Mouse (Mus musculus): Measurements from ENCODE around the gene Cln5. TPM values are rescaled to one million over a fixed set of nuclear protein-coding genes. Genes with fewer than 3 reads are reported as not detected.

Cln5 gene
- polyA plus RNA-seq, 1 experiment from 2014 or later, result 31.4 TPM

GRCm38 (mm10) chr14:103073825-103074224 lies 3.8 kb downstream of the Cln5 start:
- Histone ChIP-seq H3K4me1 (ENCODE audit: control insufficient read depth, insufficient read depth, low read length) (0 out of 2 replicates have a peak, but pooled peaks cover 2% of the 10 kb centered on the region), H3K27ac (ENCODE audit: low read depth, low read length) (no peak overlapping the region), H3K9ac (ENCODE audit: low read depth, low read length) (no peak overlapping the region), H3K9me3 (replicated peaks; ENCODE audit: control insufficient read depth, low read length) (no peaks in the 10 kb centered on the region), H3K36me3 (ENCODE audit: control insufficient read depth, insufficient read depth, low read length) (peaks cover 3% of the 10 kb centered on the region; the same call in 1 of the 2 replicates), H3K4me2 (no peak overlapping the region), H3K27me3 (ENCODE audit: control insufficient read depth, insufficient read depth, low read length) (no peaks in the 10 kb centered on the region), H3K4me3 (ENCODE audit: low read depth, low read length) (no peak overlapping the region)
- ATAC-seq (replicated peaks; ENCODE audit: insufficient number of reproducible peaks, low FRiP score, low TSS enrichment), result no peak
- whole genome bisulfite sequencing (ENCODE audit: insufficient replicate concordance), result 92% methylated on average over 8 of the region's 8 CpGs

DNA sequence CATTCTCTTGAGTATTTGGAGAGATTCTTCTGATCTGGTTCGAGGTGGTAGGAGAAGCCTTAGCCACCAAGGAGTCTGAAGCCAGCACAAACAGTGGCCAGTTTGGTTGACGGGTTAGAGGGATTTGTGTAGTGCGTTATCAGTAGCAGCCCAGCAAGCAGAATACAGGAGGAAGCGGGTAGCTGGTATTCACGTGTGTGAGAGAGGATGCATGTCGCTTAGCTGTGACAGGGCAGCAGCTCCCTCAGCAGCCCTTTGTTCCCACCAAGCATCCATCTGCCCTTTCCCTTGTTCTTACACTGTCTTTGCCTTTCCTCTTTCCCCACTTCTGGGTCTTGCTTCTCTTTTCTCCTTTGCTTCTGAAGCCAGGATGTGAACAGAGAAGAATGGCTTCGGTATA lies 5.2 kb downstream of the Cln5 start:
- Histone ChIP-seq H3K4me1 (ENCODE audit: control insufficient read depth, insufficient read depth, low read length) (no peaks in the 10 kb centered on the region), H3K9ac (ENCODE audit: low read depth, low read length) (no peak overlapping the region), H3K9me3 (replicated peaks; ENCODE audit: control insufficient read depth, low read length) (no peaks in the 10 kb centered on the region), H3K27ac (ENCODE audit: low read depth, low read length) (no peak overlapping the region), H3K36me3 (ENCODE audit: control insufficient read depth, insufficient read depth, low read length) (peaks cover 3% of the 10 kb centered on the region; the same call in 1 of the 2 replicates), H3K4me2 (no peak overlapping the region), H3K4me3 (ENCODE audit: low read depth, low read length) (no peak overlapping the region), H3K27me3 (ENCODE audit: control insufficient read depth, insufficient read depth, low read length) (no peaks in the 10 kb centered on the region)
- 72% methylated on average over 7 of the region's 7 CpGs for WGBS (ENCODE audit: insufficient replicate concordance)
- ATAC-seq (replicated peaks; ENCODE audit: insufficient number of reproducible peaks, low FRiP score, low TSS enrichment), result no peak

GRCm38 (mm10) chr14:103077272-103078005 lies 7.4 kb downstream of the Cln5 start:
- no peaks in the 10 kb centered on the region for H3K4me1 ChIP-seq (ENCODE audit: control insufficient read depth, insufficient read depth, low read length)
- no peaks in the 10 kb centered on the region for H3K27me3 ChIP-seq (ENCODE audit: control insufficient read depth, insufficient read depth, low read length)
- peaks cover 3% of the 10 kb centered on the region; the same call in 1 of the 2 replicates for H3K36me3 ChIP-seq (ENCODE audit: control insufficient read depth, insufficient read depth, low read length)
- ATAC-seq (replicated peaks; ENCODE audit: insufficient number of reproducible peaks, low FRiP score, low TSS enrichment), result no peak
- H3K9me3 ChIP-seq (replicated peaks; ENCODE audit: control insufficient read depth, low read length), result no peaks in the 10 kb centered on the region
- H3K27ac ChIP-seq (ENCODE audit: low read depth, low read length), result no peak overlapping the region
- no peak overlapping the region for H3K9ac ChIP-seq (ENCODE audit: low read depth, low read length)
- H3K4me3 ChIP-seq (ENCODE audit: low read depth, low read length), result no peak overlapping the region
- 82% methylated on average over 9 of the region's 9 CpGs for WGBS (ENCODE audit: insufficient replicate concordance)
- H3K4me2 ChIP-seq, result no peak overlapping the region

DNA sequence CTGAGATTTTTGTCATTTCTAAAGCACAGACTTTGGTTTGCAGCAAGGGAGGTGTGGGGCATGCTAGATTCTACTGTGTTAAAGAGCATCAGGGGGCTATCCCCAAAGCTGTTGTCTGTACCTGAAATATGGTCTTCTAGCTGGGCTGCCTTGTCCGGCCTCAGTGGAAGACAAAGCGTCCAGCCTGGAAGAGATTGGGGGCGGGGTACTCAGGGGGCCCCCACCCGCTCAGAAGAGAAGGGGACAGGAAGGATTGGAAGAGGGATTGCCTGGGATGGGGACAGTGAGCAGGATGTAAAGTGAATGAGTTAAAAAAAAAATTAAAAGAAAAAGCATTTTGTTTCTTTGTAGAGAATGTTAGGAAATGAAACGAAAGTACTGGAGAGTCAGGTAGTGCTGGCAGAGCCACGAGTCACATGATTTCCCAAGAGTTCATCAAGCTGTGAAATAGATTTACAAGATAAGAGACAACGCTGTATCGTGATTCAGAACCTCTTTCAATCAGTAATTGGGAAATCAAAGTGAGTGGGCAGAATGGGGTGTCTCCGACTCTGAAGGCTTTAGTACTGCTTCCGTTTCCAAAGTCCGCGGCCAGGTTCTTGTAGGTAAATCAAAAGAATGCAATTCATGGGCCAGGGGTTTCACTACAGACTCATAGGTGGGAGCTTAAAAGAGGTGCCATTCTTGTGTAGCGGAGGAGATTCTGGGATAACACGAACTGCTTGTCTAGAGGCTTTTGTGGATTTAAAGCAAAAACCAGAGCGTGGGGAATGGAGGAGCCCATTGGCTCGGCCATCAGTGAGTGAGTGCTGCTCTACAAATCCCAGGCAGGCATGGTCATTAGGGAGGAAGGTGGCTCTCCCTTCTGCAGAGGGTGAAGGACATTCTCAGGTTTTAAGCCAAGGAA lies 8.2 kb downstream of the Cln5 start:
- H3K9me3 ChIP-seq (replicated peaks; ENCODE audit: control insufficient read depth, low read length), result no peaks in the 10 kb centered on the region
- no peak for ATAC-seq (replicated peaks; ENCODE audit: insufficient number of reproducible peaks, low FRiP score, low TSS enrichment)
- H3K4me1 ChIP-seq (ENCODE audit: control insufficient read depth, insufficient read depth, low read length), result no peaks in the 10 kb centered on the region
- no peak overlapping the region for H3K9ac ChIP-seq (ENCODE audit: low read depth, low read length)
- H3K27me3 ChIP-seq (ENCODE audit: control insufficient read depth, insufficient read depth, low read length), result no peaks in the 10 kb centered on the region
- no peak overlapping the region for H3K27ac ChIP-seq (ENCODE audit: low read depth, low read length)
- WGBS (ENCODE audit: insufficient replicate concordance), result 87% methylated on average over 16 of the region's 16 CpGs
- no peak overlapping the region for H3K4me2 ChIP-seq
- H3K4me3 ChIP-seq (ENCODE audit: low read depth, low read length), result no peak overlapping the region
- peaks cover 5% of the 10 kb centered on the region; the same call in 1 of the 2 replicates for H3K36me3 ChIP-seq (ENCODE audit: control insufficient read depth, insufficient read depth, low read length)

DNA sequence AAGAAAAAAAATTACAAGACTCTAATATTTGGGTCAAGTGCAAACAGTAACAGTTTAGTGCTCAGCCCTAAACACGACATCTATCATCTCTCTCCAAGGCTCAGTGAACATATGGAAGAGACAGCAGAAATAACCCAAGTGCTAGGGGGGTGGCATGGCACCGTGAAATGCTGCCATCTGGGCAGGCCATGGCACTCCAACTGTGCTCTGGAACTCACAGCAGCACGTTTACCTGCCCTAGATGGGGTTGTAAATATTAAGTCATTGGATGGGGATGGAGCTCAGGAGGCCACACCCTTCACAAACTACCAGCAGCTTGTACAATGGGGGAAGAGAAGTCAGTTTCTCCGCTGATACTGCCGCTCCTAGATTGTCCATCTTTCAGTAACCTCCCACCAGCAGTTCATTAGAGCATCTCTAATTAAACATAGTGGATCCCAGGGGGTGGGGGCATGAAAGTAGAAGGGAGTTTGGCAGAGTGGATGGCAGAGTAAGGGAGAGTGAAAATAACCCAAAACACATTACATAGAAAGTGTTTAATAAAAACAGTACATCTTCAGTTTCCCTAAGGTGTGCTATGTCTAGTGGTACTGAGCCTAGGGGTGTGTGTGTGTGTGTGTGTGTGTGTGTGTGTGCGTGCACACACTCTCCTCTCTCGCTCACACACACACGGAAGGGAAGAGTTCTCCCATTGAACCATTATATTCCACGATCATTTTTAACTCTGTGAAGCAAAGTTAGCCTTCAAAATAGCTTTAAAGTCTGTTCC lies 9.4 kb downstream of the Cln5 start:
- Histone ChIP-seq H3K36me3 (ENCODE audit: control insufficient read depth, insufficient read depth, low read length) (peaks cover 5% of the 10 kb centered on the region; the same call in 1 of the 2 replicates), H3K4me1 (ENCODE audit: control insufficient read depth, insufficient read depth, low read length) (no peaks in the 10 kb centered on the region), H3K4me2 (no peak overlapping the region), H3K27ac (ENCODE audit: low read depth, low read length) (no peak overlapping the region), H3K9ac (ENCODE audit: low read depth, low read length) (no peak overlapping the region), H3K27me3 (ENCODE audit: control insufficient read depth, insufficient read depth, low read length) (no peaks in the 10 kb centered on the region), H3K4me3 (ENCODE audit: low read depth, low read length) (no peak overlapping the region), H3K9me3 (replicated peaks; ENCODE audit: control insufficient read depth, low read length) (no peaks in the 10 kb centered on the region)
- 82% methylated on average over 9 of the region's 9 CpGs for WGBS (ENCODE audit: insufficient replicate concordance)
- no peak for ATAC-seq (replicated peaks; ENCODE audit: insufficient number of reproducible peaks, low FRiP score, low TSS enrichment)

DNA sequence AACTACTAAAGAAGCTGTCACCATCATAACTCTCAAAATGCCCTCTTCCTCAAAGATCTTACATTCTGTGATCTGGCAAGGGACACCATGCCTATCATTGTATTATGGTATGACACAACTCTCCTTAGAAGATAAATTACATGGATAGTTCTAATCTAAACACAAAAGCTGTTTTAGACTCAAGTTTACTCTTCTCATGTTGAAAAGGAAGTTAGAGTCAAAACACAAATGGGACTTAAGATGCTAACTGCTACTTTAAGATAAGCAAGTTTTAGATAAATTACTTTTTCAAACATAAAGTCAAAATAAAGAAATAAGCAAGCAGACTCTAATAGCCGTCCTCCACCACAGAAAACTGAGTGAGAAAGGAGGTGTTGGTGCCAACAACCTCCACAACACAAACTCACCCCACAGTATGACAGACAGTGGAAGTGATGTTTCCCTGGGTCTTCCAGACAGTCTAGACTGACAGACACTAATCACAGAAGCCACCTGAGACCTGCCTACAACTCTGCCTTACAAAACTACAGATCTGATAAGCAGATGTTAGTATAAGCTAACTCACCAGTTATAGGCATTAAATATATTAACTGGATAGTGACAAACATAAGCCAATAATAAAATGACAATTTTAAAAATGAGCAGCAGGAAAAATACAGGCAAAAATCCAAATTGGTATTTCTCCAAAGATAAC lies 16.0 kb downstream of the Cln5 start:
- Histone ChIP-seq H3K27me3 (ENCODE audit: control insufficient read depth, insufficient read depth, low read length) (no peaks in the 10 kb centered on the region), H3K4me2 (no peak overlapping the region), H3K9ac (ENCODE audit: low read depth, low read length) (no peak overlapping the region), H3K36me3 (ENCODE audit: control insufficient read depth, insufficient read depth, low read length) (peaks cover 19% of the 10 kb centered on the region), H3K9me3 (replicated peaks; ENCODE audit: control insufficient read depth, low read length) (no peaks in the 10 kb centered on the region), H3K27ac (ENCODE audit: low read depth, low read length) (no peak overlapping the region), H3K4me3 (ENCODE audit: low read depth, low read length) (no peak overlapping the region), H3K4me1 (ENCODE audit: control insufficient read depth, insufficient read depth, low read length) (no peaks in the 10 kb centered on the region)
- ATAC-seq (replicated peaks; ENCODE audit: insufficient number of reproducible peaks, low FRiP score, low TSS enrichment), result no peak
- 80% methylated on average over 1 of the region's 1 CpGs for WGBS (ENCODE audit: insufficient replicate concordance)

DNA sequence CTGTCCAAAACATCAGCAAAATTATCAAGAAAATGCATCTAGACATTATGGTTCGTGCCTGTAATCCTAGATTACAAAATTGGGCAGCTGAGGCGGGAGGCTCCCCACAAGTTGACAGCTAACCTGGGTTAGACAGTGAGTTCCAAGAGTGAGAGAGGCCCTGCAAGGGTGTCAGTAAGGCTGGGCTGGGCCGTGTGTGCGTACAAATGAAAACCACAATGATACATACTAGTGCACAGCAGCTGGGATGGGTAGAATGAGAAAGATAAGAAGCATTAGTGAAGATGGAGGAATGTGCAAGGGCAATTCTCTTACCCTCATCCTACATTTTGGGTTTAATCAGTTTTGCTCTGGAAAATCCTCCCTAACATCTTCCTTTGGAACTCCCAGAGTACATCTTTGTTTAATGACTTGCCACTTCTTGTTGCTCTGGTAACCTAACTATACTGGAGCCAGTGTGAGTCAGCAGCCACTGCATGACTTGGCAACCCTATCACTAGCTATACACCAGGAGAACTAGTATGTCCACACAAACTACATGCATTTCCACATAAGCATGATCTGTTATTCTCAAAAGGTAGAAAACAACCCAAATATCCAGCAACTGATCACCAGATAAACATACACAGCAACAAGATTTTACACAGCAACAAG lies 16.8 kb downstream of the Cln5 start:
- WGBS (ENCODE audit: insufficient replicate concordance), result 84% methylated on average over 4 of the region's 4 CpGs
- H3K4me3 ChIP-seq (ENCODE audit: low read depth, low read length), result no peak overlapping the region
- no peak overlapping the region for H3K9ac ChIP-seq (ENCODE audit: low read depth, low read length)
- peaks cover 19% of the 10 kb centered on the region for H3K36me3 ChIP-seq (ENCODE audit: control insufficient read depth, insufficient read depth, low read length)
- ATAC-seq (replicated peaks; ENCODE audit: insufficient number of reproducible peaks, low FRiP score, low TSS enrichment), result peak; percentile 71
- H3K9me3 ChIP-seq (replicated peaks; ENCODE audit: control insufficient read depth, low read length), result no peaks in the 10 kb centered on the region
- 0 out of 2 replicates have a peak overlapping the region, but pooled peaks have one; percentile 35 for H3K27ac ChIP-seq (ENCODE audit: low read depth, low read length)
- H3K27me3 ChIP-seq (ENCODE audit: control insufficient read depth, insufficient read depth, low read length), result no peaks in the 10 kb centered on the region
- no peak overlapping the region for H3K4me2 ChIP-seq
- no peaks in the 10 kb centered on the region for H3K4me1 ChIP-seq (ENCODE audit: control insufficient read depth, insufficient read depth, low read length)
